Mouse (Mus musculus): Measurements from ENCODE around the gene Mgp. TPM values are rescaled to one million over a fixed set of nuclear protein-coding genes. Genes with fewer than 3 reads are reported as not detected.
A peak's percentile ranks its signal among the peaks of the same experiment; 100 is the strongest.

Gene Mgp
- polyA plus RNA-seq, 1 experiment, result 132 TPM

- TF ChIP-seq SRF (IDR thresholded peaks at IDR 0.05; ENCODE audit: control insufficient read depth, insufficient read length, low read depth), result no peak
Measured at GRCm38 (mm10) chr6:136827116-136827515, 48.5 kb downstream of the Mgp start.

GRCm38 (mm10) chr6:136824987-136825386, 50.6 kb downstream of the Mgp start:
- TF ChIP-seq MYOD1 (IDR thresholded peaks at IDR 0.05; ENCODE audit: control insufficient read depth in 1 of 3, insufficient read length in 2 of 3, low read depth in 2 of 3) (no peak), USF1 (IDR thresholded peaks at IDR 0.05; ENCODE audit: low read depth) (no peak), TCF12 (IDR thresholded peaks at IDR 0.05; ENCODE audit: insufficient read depth, poor library complexity, severe bottlenecking) (no peak), CEBPB (IDR thresholded peaks at IDR 0.05; ENCODE audit: insufficient read depth, poor library complexity, severe bottlenecking) (no peak), MAX (IDR thresholded peaks at IDR 0.05; ENCODE audit: low read depth) (no peak), TCF3 (IDR thresholded peaks at IDR 0.05; ENCODE audit: insufficient read length, low read depth) (no peak), POLR2AphosphoS2 (IDR thresholded peaks at IDR 0.05; ENCODE audit: insufficient read length, low read depth) (no peak), REST (IDR thresholded peaks at IDR 0.05; ENCODE audit: insufficient read depth, insufficient read length) (no peak), MYOG (IDR thresholded peaks at IDR 0.05; ENCODE audit: control insufficient read depth in 1 of 3, insufficient read depth in 1 of 3, insufficient read length in 2 of 3, low read depth in 2 of 3) (no peak), E2F4 (IDR thresholded peaks at IDR 0.05; ENCODE audit: insufficient read depth) (no peak), POLR2A (IDR thresholded peaks at IDR 0.05; ENCODE audit: insufficient read length, low read depth) (no peak), SRF (IDR thresholded peaks at IDR 0.05; ENCODE audit: control insufficient read depth, insufficient read length, low read depth) (no peak)
- no peak overlapping the region for H3K4me3 ChIP-seq
- H3K27me3 ChIP-seq (ENCODE audit: control insufficient read depth, insufficient read depth, insufficient read length), result no peaks in the 10 kb centered on the region
- peaks cover 29% of the 10 kb centered on the region for H3K79me2 ChIP-seq (ENCODE audit: control insufficient read depth, insufficient read depth)
- no peak overlapping the region for H3K4me2 ChIP-seq (ENCODE audit: low read depth)
- H3ac ChIP-seq (ENCODE audit: control insufficient read depth, insufficient read length), result no peak overlapping the region
- H3K36me3 ChIP-seq (ENCODE audit: control insufficient read depth, insufficient read depth), result peaks cover 35% of the 10 kb centered on the region

More at GRCm38 (mm10) chr6:136827116-136827515, 48.5 kb downstream of the Mgp start:
- H3K4me3 ChIP-seq, result peak overlapping the region; percentile 80
- H3K36me3 ChIP-seq (ENCODE audit: control insufficient read depth, insufficient read depth), result peaks cover 25% of the 10 kb centered on the region
- H3K27me3 ChIP-seq (ENCODE audit: control insufficient read depth, insufficient read depth, insufficient read length), result no peaks in the 10 kb centered on the region
- peak overlapping the region; percentile 86 for H3K4me2 ChIP-seq (ENCODE audit: low read depth)
- H3ac ChIP-seq (ENCODE audit: control insufficient read depth, insufficient read length), result peak overlapping the region; percentile 71
- peaks cover 29% of the 10 kb centered on the region for H3K79me2 ChIP-seq (ENCODE audit: control insufficient read depth, insufficient read depth)

Other genes with a start within 250 kb of the Mgp start
- 0.02 TPM for gene Plbd1, start 213.9 kb downstream of the Mgp start, polyA plus RNA-seq (2012; fragmentation: generic; extraction: Trizol)
- 0.01 TPM for gene Gucy2c, start 94.1 kb downstream of the Mgp start, polyA plus RNA-seq (2012; fragmentation: generic; extraction: Trizol)
- gene Hist4h4, start 71.4 kb downstream of the Mgp start, polyA plus RNA-seq (2012; fragmentation: generic; extraction: Trizol), result 0.31 TPM
- 254 TPM for gene H2afj, start 67.6 kb downstream of the Mgp start, polyA plus RNA-seq (2012; fragmentation: generic; extraction: Trizol)
- gene BC049715, start 48.2 kb downstream of the Mgp start, polyA plus RNA-seq (2012; fragmentation: generic; extraction: Trizol), result 0.10 TPM
- gene Wbp11, start 47.6 kb downstream of the Mgp start, polyA plus RNA-seq (2012; fragmentation: generic; extraction: Trizol), result 44.6 TPM
- gene Smco3, start 40.4 kb downstream of the Mgp start, polyA plus RNA-seq (2012; fragmentation: generic; extraction: Trizol), result 0.12 TPM
- not detected for gene Art4, start 18.1 kb downstream of the Mgp start, polyA plus RNA-seq (2012; fragmentation: generic; extraction: Trizol)
- 0.05 TPM for gene Erp27, start 46.4 kb upstream of the Mgp start, polyA plus RNA-seq (2012; fragmentation: generic; extraction: Trizol)
- gene Pde6h, start 48.0 kb upstream of the Mgp start, polyA plus RNA-seq (2012; fragmentation: generic; extraction: Trizol), result 0.12 TPM
- 90.2 TPM for gene Arhgdib, start 66.1 kb upstream of the Mgp start, polyA plus RNA-seq (2012; fragmentation: generic; extraction: Trizol)

Data from myocyte (in vitro differentiated cells).